Comparison of ENCODE assay signal across 8 mouse cellular contexts in the genomic region with DNA sequence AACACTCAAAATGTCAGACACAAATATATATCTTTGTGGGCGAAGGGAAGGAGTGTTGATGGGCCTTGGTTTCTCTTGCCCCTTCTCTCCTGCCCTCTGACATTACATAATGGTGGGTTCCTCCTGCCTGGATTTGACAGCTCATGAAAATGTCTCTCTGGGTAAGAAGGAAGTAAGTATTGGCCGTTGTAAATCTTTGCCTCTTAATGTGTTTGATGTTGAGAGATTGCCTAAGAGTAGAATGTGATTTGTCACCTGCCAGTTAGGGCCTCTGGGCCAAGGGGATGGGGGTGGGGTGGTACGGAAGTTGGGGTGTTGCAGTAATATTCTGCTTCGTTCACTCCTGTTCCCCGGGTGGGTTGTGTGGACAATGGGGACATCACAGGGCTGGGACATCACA. TPM values are rescaled to one million over a fixed set of nuclear protein-coding genes. Genes with fewer than 3 reads are reported as not detected.
DNase-seq lines count a peak whose midpoint lies in the region; ATAC-seq lines count a peak whose summit lies in the region.

No protein-coding gene starts in this region.

- peak; percentile 34 to 38 for DNase-seq in cerebellum, adult 18-20 months
- no peak for DNase-seq in cerebellum, adult 8-10 months
- peak; percentile 57 for DNase-seq in A20 (ENCODE audit: low read depth, low spot score)
- no peak for DNase-seq in limb, embryonic 10.5 days (ENCODE audit: low spot score)
- no peak for DNase-seq in midbrain, embryonic 11.5 days (ENCODE audit: low spot score, missing footprints)
- no peak for DNase-seq in embryo, embryonic 10.5 days (ENCODE audit: low spot score)
- no peak for DNase-seq in cerebellum, postnatal 4 days (ENCODE audit: low spot score in 2 of 2)

- ATAC-seq in embryonic facial prominence, embryonic 15.5 days (ENCODE audit: insufficient number of reproducible peaks, low FRiP score, low TSS enrichment, low read depth): no peak
- ATAC-seq in midbrain, embryonic 11.5 days (ENCODE audit: low FRiP score): no peak

- no peaks in the 10 kb centered on the region for H3K36me3 ChIP-seq in embryonic facial prominence, embryonic 15.5 days
- H3K36me3 ChIP-seq in limb, embryonic 10.5 days: no peaks in the 10 kb centered on the region
- H3K36me3 ChIP-seq in midbrain, embryonic 11.5 days (ENCODE audit: control insufficient read depth, insufficient read depth, low read length): no peaks in the 10 kb centered on the region

- H3K4me3 ChIP-seq in embryonic facial prominence, embryonic 15.5 days (replicated peaks): peak overlapping the region; percentile 62
- H3K4me3 ChIP-seq in limb, embryonic 10.5 days: peak overlapping the region; percentile 84
- peak overlapping the region; percentile 87 for H3K4me3 ChIP-seq in midbrain, embryonic 11.5 days (ENCODE audit: low read depth, low read length)

- no peak overlapping the region for H3K27ac ChIP-seq in embryonic facial prominence, embryonic 15.5 days (replicated peaks)
- no peak overlapping the region for H3K27ac ChIP-seq in limb, embryonic 10.5 days
- H3K27ac ChIP-seq in midbrain, embryonic 11.5 days (ENCODE audit: low read depth, low read length): no peak overlapping the region

- H3K4me2 ChIP-seq in embryonic facial prominence, embryonic 15.5 days (replicated peaks): peak overlapping the region; percentile 64
- H3K4me2 ChIP-seq in midbrain, embryonic 11.5 days: peak overlapping the region; percentile 87

- H3K4me1 ChIP-seq in embryonic facial prominence, embryonic 15.5 days: peaks cover 4% of the 10 kb centered on the region; the same call in 1 of the 2 replicates
- peaks cover 10% of the 10 kb centered on the region for H3K4me1 ChIP-seq in limb, embryonic 10.5 days
- peaks cover 7% of the 10 kb centered on the region; the same call in 1 of the 2 replicates for H3K4me1 ChIP-seq in midbrain, embryonic 11.5 days (ENCODE audit: control insufficient read depth, insufficient read depth, low read length)

- no peaks in the 10 kb centered on the region for H3K9me3 ChIP-seq in embryonic facial prominence, embryonic 15.5 days (replicated peaks)
- H3K9me3 ChIP-seq in limb, embryonic 10.5 days (replicated peaks): no peaks in the 10 kb centered on the region
- H3K9me3 ChIP-seq in midbrain, embryonic 11.5 days (ENCODE audit: control insufficient read depth, low read length): no peaks in the 10 kb centered on the region

- WGBS in embryonic facial prominence, embryonic 15.5 days: 67% methylated on average over 5 of the region's 5 CpGs
- WGBS in limb, embryonic 10.5 days: 25% methylated on average over 5 of the region's 5 CpGs
- 79% methylated on average over 5 of the region's 5 CpGs for WGBS in midbrain, embryonic 11.5 days

- 0 out of 2 replicates have a peak overlapping the region, but pooled peaks have one; percentile 5 for H3K9ac ChIP-seq in embryonic facial prominence, embryonic 15.5 days
- H3K9ac ChIP-seq in midbrain, embryonic 11.5 days (ENCODE audit: low read length): peak overlapping the region; percentile 80

- H3K27me3 ChIP-seq in embryonic facial prominence, embryonic 15.5 days: no peaks in the 10 kb centered on the region
- no peaks in the 10 kb centered on the region for H3K27me3 ChIP-seq in limb, embryonic 10.5 days (ENCODE audit: low read depth, poor library complexity, severe bottlenecking)
- H3K27me3 ChIP-seq in midbrain, embryonic 11.5 days (ENCODE audit: control insufficient read depth, insufficient read depth, low read length): no peaks in the 10 kb centered on the region

RNA-seq across cellular contexts. Expression of a gene that starts 1.0 kb away (rescaled TPM):
- 18.0 and 18.2 TPM in 2 replicates for polyA plus RNA-seq in embryonic facial prominence, embryonic 15.5 days (2015; fragmentation: Nextera tagmentation; extraction: Ambion mirVana)
- polyA plus RNA-seq in limb, embryonic 10.5 days (2016; fragmentation: Nextera tagmentation; extraction: Ambion mirVana): 7.9 and 11.3 TPM in 2 replicates
- polyA plus RNA-seq in midbrain, embryonic 11.5 days (2014; fragmentation: Nextera tagmentation; extraction: Ambion mirVana): 19.5 and 20.7 TPM in 2 replicates

Comparison
In these comparisons a context has a peak if more than half of its experiments do, and no peak if none do; other contexts are left out.
1. DNase-seq: peak in cerebellum, adult 18-20 months (2 of 2) and A20 (single experiment); none in cerebellum, adult 8-10 months (single experiment), limb, embryonic 10.5 days (single experiment), midbrain, embryonic 11.5 days (single experiment), embryo, embryonic 10.5 days (single experiment) and cerebellum, postnatal 4 days (0 of 2).
2. Peak in every context shown above with its lines, with median percentiles within 50 percentile points of each other: H3K4me3 ChIP-seq.